36 mouse cellular contexts compared by ENCODE assay signal in genomic region chr19:25641786-25642185, GRCm38 (mm10). TPM values are rescaled to one million over a fixed set of nuclear protein-coding genes. Genes with fewer than 3 reads are reported as not detected.
"Had no signal": no experiment of that assay in that cellular context is flagged by ENCODE, and none has a peak within 500 bp of the region (broad histone marks: within the 10 kb centered on the region; RNA-seq: fewer than 3 reads in every experiment).

No protein-coding gene starts in this region.

- H3K9me3 ChIP-seq: embryonic facial prominence, embryonic 10.5 days; embryonic facial prominence, embryonic 12.5 days; embryonic facial prominence, embryonic 13.5 days; embryonic facial prominence, embryonic 15.5 days; forebrain, embryonic 10.5 days; forebrain, embryonic 12.5 days; forebrain, embryonic 13.5 days; forebrain, embryonic 15.5 days had no signal

- H3K4me1 ChIP-seq: embryonic facial prominence, embryonic 10.5 days; embryonic facial prominence, embryonic 12.5 days; embryonic facial prominence, embryonic 13.5 days; embryonic facial prominence, embryonic 15.5 days; forebrain, embryonic 13.5 days; forebrain, embryonic 15.5 days had no signal

- H3K36me3 ChIP-seq: embryonic facial prominence, embryonic 10.5 days; embryonic facial prominence, embryonic 12.5 days; embryonic facial prominence, embryonic 13.5 days; embryonic facial prominence, embryonic 15.5 days; forebrain, embryonic 10.5 days; forebrain, embryonic 12.5 days; forebrain, embryonic 15.5 days had no signal

- H3K4me3 ChIP-seq: embryonic facial prominence, embryonic 10.5 days; embryonic facial prominence, embryonic 12.5 days; embryonic facial prominence, embryonic 13.5 days; embryonic facial prominence, embryonic 15.5 days; erythroblast, embryonic 14.5 days; forebrain, embryonic 10.5 days; forebrain, embryonic 12.5 days; forebrain, embryonic 13.5 days; forebrain, embryonic 15.5 days; gastrocnemius, adult 2 months; heart, adult 2 months had no signal

- H3K27me3 ChIP-seq: embryonic facial prominence, embryonic 15.5 days; forebrain, embryonic 12.5 days; forebrain, embryonic 13.5 days; forebrain, embryonic 15.5 days had no signal

- H3K9ac ChIP-seq: embryonic facial prominence, embryonic 12.5 days; embryonic facial prominence, embryonic 13.5 days; embryonic facial prominence, embryonic 15.5 days; forebrain, embryonic 12.5 days; forebrain, embryonic 13.5 days; forebrain, embryonic 15.5 days; forebrain, postnatal 0 days had no signal

- DNase-seq: cerebellum, adult 2 months; cerebellum, adult 8-10 months; cerebellum, adult 9-10 months; cerebellum, adult 9-11 months; cerebellum, postnatal 10 days; cerebellum, postnatal 14 days; cerebellum, postnatal 25 days; cerebellum, postnatal 36 days; embryo, embryonic 11 days; forebrain, postnatal 0 days; gastrocnemius, adult 2 months; gastrocnemius, postnatal 10 days; gastrocnemius, postnatal 14 days; gastrocnemius, postnatal 25 days; gastrocnemius, postnatal 36 days; heart, adult 18-20 months; heart, adult 2 months had no signal

- H3K27ac ChIP-seq: embryonic facial prominence, embryonic 10.5 days; embryonic facial prominence, embryonic 12.5 days; embryonic facial prominence, embryonic 13.5 days; embryonic facial prominence, embryonic 15.5 days; forebrain, embryonic 10.5 days; forebrain, embryonic 12.5 days; forebrain, embryonic 13.5 days; forebrain, embryonic 15.5 days; gastrocnemius, adult 2 months; heart, adult 2 months had no signal

- H3K4me2 ChIP-seq: embryonic facial prominence, embryonic 12.5 days; embryonic facial prominence, embryonic 13.5 days; embryonic facial prominence, embryonic 15.5 days; forebrain, embryonic 12.5 days; forebrain, embryonic 13.5 days; forebrain, embryonic 15.5 days had no signal

- ATAC-seq: forebrain, embryonic 13.5 days; forebrain, embryonic 14.5 days; forebrain, embryonic 15.5 days; forebrain, embryonic 16.5 days; forebrain, postnatal 0 days had no signal

RNA-seq across cellular contexts. Expression of gene Dmrt2, which starts 30.4 kb away (rescaled TPM):
- total RNA-seq: common myeloid progenitor, adult 5-6 weeks had no signal
- polyA plus RNA-seq: cerebellum, adult 2 months had no signal

RNA-seq across cellular contexts. Expression of gene Dmrt3, which starts 31.7 kb away (rescaled TPM):
- total RNA-seq: common myeloid progenitor, adult 5-6 weeks; gastrocnemius, adult 18-20 months; gastrocnemius, adult 2 months; gastrocnemius, adult 8-10 months; gastrocnemius, postnatal 10 days; gastrocnemius, postnatal 14 days; gastrocnemius, postnatal 25 days; gastrocnemius, postnatal 36 days; gastrocnemius, postnatal 4 days; granulocyte monocyte progenitor cell, adult 5-6 weeks; heart, adult 2 months; heart, adult 8-10 months had no signal
- polyA plus RNA-seq: erythroblast, embryonic 14.5 days; frontal cortex, adult 2 months; gonadal fat pad, adult 2 months had no signal
